Mouse (Mus musculus) c-Kit-positive CD71-positive TER-119-positive erythroid progenitor cells, embryonic 14.5 days (primary cell): Measurements from ENCODE around the gene Peak1.
"Not testable (repeated sequence)": the region's sequence is repeated elsewhere in the genome, so short reads cannot be mapped to it uniquely, and the experiment has no call there.

Experiments
- DNase-seq: peaks from one replicate; pipeline ENCODE4 v3.0.0-alpha.2; 2013; ENCODE audit warnings: low spot score

Peak1 gene

GRCm38 (mm10) chr9:56417948-56418737 lies at the start of gene Peak1, which contains the start of gene Hmg20a:
Gene Peak1, minus strand, starts transcription at chr9:56418067.
Gene Hmg20a, plus strand, starts transcription at chr9:56418609.
- peak; percentile 100 for DNase-seq

GRCm38 (mm10) chr9:56466251-56466650 lies 48.4 kb upstream of the Peak1 start:
- no peak for DNase-seq

- no peak for DNase-seq
Measured at GRCm38 (mm10) chr9:56464863-56465654, 47.2 kb upstream of the Peak1 start.

DNA sequence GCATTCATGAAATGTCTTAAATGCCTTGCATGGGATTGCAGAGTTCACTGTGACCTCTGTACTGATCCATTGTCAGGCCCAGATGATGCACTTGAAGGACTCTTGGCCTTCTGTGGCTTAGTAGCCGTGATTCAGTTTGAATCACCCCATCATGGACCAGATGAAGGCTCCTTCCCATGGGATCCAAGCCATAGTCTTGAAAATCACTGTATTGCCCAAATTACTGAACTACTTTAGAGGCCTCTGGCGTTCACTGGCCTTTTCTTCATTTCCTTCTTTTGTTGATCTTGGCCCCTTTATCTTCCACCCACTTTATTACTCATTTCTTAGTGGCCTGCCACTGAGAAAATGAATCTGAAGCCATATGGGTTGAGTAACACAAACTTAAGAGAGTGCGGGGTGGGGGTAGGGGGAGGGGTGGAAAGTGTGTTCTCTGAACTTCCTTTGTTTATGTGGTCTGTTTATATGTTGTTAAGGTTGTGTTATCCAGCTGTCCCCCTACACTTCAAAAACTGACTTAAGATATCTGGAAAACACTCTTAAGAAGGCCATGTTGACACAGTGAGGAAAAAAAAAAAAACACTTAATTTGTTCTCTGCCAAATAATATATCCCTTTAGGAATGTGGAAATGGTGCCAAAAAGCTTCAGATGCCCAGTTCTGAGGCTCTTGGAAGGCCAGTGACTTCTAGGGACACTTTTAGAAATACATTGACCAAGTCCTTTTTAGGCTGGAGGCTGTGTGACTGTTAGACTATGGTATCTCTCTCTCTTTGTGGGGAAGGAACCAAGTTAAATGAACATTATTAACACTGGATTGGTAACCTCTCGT lies 46.0 kb upstream of the Peak1 start:
- DNase-seq = no peak

DNA sequence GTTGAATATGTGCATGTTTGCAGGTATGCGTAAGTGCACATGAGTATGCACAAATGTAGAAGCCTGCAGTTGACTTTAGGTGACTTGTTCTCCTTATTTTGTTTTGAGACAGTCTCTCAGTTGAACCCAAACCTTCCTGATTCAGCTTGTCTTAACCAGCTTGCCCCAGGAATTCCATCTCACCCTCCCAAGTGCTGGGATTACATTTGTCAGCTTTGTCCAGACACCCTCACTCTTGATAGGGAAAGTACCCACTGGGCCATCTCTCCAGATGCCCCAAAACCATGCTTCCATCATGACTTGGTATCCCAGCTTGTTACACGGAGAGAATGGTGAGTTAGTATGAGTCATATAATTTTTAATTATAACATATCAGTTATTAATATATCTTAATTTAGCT lies 45.2 kb upstream of the Peak1 start:
- DNase-seq = no peak

GRCm38 (mm10) chr9:56462606-56463005 lies 44.7 kb upstream of the Peak1 start:
- DNase-seq = no peak

- no peak for DNase-seq
Measured at GRCm38 (mm10) chr9:56460987-56461386, 43.1 kb upstream of the Peak1 start.

DNA sequence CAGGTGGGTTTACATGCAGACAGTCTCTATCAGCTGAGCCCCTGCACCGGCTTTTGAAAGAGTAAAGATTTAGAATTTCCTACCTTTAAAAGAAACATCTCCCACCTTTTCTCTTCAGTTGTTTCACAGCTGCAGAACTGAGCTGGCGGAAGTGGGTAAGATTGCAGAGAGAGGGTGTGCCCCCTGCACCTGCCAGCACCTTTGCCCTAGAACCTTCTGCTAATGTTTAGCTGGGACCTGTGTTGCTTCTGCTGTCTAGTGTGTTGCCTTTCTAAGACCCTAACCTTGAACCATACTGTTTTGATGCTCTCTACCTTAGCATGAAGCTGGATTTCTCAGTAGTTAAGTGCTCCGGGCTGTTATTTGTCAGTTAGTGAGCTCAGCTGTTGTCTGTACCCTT lies 38.6 kb upstream of the Peak1 start:
- no peak for DNase-seq

GRCm38 (mm10) chr9:56453038-56453815 lies 35.4 kb upstream of the Peak1 start:
- DNase-seq = peak; percentile 48

GRCm38 (mm10) chr9:56451570-56451969 lies 33.7 kb upstream of the Peak1 start:
- no peak for DNase-seq

GRCm38 (mm10) chr9:56439699-56440098 lies 21.8 kb upstream of the Peak1 start:
- DNase-seq = no peak

GRCm38 (mm10) chr9:56437300-56437892 lies 19.5 kb upstream of the Peak1 start:
- not testable (repeated sequence) for DNase-seq

GRCm38 (mm10) chr9:56435821-56436526 lies 18.1 kb upstream of the Peak1 start:
- DNase-seq = no peak

GRCm38 (mm10) chr9:56424861-56425260 lies 7.0 kb upstream of the Peak1 start:
- DNase-seq = no peak

DNA sequence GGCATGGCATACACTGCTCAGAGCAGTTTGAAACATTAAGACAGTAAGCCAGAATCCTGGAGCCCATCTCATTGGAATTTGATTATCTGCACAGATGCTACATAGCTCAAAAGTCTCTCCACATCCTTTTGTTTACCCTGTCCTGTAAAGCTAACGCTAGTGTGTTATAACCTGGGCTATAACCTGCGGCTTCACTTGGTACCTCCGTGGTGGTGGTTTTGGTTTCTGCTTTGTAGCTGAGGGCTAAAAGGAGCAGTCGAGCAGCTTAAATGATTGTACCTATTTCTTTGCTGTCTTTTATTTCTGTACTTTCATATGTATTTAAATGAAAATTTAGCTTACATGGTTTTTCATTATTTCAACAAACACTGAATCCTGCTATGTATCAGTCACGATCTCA lies 4.1 kb upstream of the Peak1 start:
- no peak for DNase-seq

GRCm38 (mm10) chr9:56420892-56421601 lies 3.2 kb upstream of the Peak1 start:
- no peak for DNase-seq

DNA sequence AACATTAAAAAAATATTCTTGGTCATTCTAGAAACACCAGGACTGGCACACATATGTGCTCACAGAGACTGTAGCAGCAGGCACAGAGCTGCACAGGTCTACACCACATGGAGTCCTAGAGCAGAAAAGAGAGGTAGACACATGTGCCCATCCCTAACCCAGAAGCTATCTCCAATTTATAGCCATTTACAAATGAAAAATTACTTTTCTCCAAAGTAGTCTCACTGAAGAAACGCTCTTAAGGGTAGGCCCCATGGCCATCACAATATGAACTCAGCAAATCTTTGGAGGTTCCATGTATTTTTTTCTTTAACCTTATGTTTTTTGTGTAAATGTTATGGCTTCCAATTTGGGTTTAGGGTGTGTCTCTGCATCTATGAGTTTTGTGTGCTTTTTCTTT lies 2.4 kb upstream of the Peak1 start:
- no peak for DNase-seq

DNA sequence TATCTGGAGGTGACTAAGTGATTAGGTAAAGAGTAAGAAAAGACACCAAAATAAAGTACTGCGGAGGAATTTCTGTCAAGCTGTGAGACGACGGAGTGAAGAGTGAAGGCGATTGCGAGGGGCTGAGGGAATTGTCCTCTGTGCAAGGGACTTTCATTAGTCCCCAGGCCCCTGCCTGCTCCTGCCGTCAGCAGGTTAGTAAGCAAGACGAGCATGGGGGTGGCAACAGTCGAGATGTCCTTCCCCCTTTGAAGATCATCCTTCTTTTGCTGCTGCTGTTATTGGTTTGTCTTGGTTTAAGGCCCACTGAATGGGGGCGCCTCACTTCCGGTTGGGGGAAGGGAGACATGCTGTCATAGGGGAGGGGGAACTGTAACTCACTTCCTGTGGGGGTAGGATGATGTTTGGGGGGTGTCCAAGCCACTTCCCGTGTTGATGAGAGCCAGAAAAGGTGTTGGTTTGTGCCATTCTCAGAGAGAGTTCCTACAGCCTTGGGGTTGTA lies 922 bp upstream of the Peak1 start:
- DNase-seq = no peak

DNA sequence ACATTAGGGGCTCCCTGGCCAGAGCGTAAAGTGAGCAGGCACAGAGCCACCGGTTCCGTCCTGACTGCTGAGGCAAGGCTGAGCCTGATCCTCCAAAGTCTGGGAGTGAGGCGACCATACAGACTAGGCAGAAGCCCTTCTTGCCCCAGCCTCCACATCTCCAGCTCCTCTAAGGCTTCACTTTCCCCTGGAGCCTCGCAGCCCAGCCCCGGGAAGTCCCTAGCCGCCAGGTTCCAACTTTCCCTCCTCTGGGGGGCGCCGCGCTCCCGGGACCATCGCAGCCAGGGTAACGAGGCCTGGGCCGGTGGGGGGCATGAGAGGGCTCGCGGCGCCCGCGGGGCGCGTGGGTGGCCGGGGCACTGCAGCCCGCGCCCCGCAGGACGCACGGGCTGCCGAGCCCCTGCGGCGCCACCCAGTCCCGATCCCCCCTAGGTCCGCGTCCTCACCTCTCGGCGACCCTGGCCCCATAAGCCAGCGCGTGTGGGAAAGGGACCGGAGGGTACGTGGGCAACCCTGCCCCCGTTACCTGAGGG lies 386 bp downstream of the Peak1 start:
- peak; percentile 58 for DNase-seq
